Mouse (Mus musculus) erythroid progenitor cell, adult 5-6 weeks (primary cell): ENCODE measurements around the gene Oat. TPM values are rescaled to one million over a fixed set of nuclear protein-coding genes. Genes with fewer than 3 reads are reported as not detected.
A peak's percentile ranks its signal among the peaks of the same experiment; 100 is the strongest.

Experiments
- ATAC-seq: replicated peaks from 2 replicates; pipeline ENCODE4 v1.8.0; 2016; ENCODE audit warnings: moderate number of reproducible peaks, mild to moderate bottlenecking, moderate TSS enrichment, inconsistent platforms; ENCODE audit not compliant: poor library complexity, low FRiP score, severe bottlenecking
- total RNA-seq, 2 experiments: library from RNA; stranded (forward) in 1 of 2; stranded (reverse) in 1 of 2; fragments of 150-400 nt in 1 of 2; fragments of 186-747, 209-891 nt in 1 of 2; gene quantifications; 2 replicates each; pipeline versions ENCODE4 v1.2.3 to v1.2.4; 2015 to 2017; ENCODE audit warnings: low replicate concordance in 2 of 2

Gene Oat
- total RNA-seq (2015; ENCODE audit: low replicate concordance) (20.9 and 22.2 TPM in 2 replicates), total RNA-seq (2017; ENCODE audit: low replicate concordance) (18.5 and 23.5 TPM in 2 replicates)

DNA sequence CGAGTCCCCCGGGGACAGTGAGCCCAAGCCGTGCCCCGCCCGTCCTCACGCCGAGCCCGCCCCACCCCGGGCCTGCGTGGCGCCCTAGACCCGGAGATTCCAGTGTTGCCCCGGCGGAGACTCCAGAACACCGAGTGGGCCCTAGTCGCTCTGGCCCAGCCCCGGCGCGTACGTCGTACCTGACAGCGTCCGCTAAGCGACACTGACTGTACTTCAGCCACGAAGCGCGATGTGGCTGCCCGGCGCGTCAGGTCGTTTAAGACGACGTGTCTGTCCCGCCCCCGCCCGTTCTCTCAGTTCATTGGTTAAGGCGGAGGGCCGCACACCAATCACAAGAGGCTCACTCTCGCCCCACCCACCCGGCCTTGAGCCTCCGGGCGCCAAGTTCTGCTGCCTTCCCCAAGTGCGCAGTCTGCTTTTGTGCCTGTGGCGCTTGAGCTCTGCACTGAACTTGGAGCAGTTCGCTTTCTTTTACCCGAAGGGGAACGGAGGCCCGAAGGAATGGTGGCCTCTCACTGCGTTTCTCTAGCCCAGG, at the start of gene Oat:
Gene Oat, minus strand, starts transcription at position 283 of the 535 bp plus-strand sequence.
- ATAC-seq: peak; percentile 95

- no peak for ATAC-seq
Measured at GRCm38 (mm10) chr7:132624161-132624560, 48.0 kb upstream of the Oat start.

GRCm38 (mm10) chr7:132619975-132620918, 44.0 kb upstream of the Oat start:
- 0 out of 2 replicates have a peak, but pooled peaks have one; percentile 19 for ATAC-seq

DNA sequence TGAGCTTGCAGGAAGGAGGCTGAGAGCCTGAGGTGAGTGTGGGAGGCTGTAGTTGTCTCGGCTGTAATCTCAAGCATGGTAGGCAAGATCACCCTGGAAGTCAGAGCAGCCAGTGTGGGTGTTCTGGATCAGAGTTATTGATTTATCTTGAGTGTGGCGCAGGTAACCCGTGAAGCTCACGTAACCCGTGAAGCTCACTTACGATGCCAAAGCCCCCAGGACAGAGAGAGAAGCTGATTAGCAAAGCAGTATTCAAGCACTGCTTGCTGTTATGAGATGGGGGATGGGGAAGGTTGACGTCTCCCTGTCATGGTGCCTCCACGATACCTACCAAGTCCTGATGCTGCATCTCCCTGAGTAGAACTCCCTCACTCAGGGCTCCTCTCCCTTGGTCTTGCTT, 43.4 kb upstream of the Oat start:
- no peak for ATAC-seq

- ATAC-seq: no peak
Measured at GRCm38 (mm10) chr7:132617021-132617564, 40.9 kb upstream of the Oat start.

GRCm38 (mm10) chr7:132616391-132616790, 40.2 kb upstream of the Oat start:
- ATAC-seq: no peak

GRCm38 (mm10) chr7:132615346-132615745, 39.1 kb upstream of the Oat start:
- ATAC-seq: no peak

- no peak for ATAC-seq
Measured at GRCm38 (mm10) chr7:132611530-132611929, 35.3 kb upstream of the Oat start.

GRCm38 (mm10) chr7:132610468-132611318, 34.5 kb upstream of the Oat start, which contains the start of gene Lhpp:
TSS of gene Lhpp (plus strand) at chr7:132610638.
- peak; percentile 92 for ATAC-seq

DNA sequence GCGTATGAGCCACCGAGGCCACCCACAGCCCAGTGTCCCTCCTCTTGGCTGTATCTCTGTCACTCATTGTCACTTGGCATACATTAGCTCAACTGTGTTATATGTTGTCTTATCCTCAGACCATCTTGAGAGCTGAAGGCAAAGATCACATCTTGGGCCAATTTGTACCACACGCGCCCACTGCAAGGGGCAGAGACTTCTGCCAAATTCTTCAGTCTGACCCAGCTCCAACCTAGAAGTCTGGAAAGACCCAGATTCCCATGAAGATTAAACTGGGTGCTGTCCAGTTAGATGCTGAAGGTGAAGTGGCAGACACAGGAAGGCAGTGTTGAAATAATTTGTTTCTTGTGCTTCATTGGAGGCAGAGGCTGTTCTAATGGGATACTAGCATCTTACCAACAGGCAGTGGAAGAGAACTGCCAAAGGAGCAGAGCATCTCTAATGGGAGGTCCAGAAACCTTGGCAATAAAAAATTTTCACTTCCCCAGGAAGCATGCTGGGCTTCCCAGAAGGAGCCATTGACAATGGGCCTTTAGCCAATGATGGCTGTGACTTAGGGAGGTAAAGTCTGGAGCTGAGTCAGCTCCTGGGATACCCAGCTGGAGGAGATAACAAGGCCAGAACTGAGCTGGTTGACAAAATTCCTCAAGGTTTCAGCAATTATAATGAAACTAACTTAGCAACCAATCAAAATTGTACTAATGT, 32.3 kb upstream of the Oat start:
- ATAC-seq: no peak

GRCm38 (mm10) chr7:132605689-132606088, 29.5 kb upstream of the Oat start:
- no peak for ATAC-seq

DNA sequence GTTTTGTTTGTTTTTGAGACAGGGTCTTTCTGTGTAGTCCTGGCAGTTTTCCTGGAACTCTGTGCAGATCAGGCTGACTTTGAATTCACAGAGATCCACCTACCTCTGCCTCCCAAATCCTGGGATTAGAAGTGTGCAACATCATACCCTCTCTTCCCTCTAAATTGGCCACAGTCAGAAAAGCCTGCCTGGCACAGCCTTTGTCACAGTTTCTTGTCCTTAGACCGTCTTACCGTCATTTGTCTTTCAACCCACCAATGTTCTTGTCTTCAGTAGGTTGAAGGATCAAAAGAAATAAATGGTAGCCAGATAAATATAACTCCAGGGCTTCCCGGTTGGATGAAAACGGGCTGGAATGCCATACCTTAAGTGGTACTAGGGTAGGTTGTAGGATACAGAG, 28.5 kb upstream of the Oat start:
- ATAC-seq: no peak

- no peak for ATAC-seq
Measured at GRCm38 (mm10) chr7:132600926-132601325, 24.7 kb upstream of the Oat start.

DNA sequence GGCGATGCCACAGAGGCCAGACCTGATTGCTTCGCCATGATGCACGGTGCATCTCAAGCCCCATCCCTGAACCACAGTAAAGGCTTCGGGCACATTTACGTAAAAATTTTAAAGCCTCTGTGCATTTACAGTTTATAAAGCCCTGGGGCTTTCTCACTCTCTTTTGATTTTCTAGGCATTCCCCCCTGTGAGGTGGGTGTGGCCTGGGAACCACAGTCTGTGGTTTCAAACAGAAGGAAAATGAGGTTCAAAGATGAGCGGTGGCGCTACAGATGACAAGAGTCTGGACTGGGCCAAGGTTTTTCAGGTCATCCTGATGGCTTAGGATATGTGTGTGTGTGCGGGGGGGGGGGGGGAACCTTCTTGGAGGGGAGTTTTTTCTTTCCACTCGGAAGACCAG, 23.8 kb upstream of the Oat start:
- ATAC-seq: no peak

- no peak for ATAC-seq
Measured at GRCm38 (mm10) chr7:132599071-132599975, 23.1 kb upstream of the Oat start, which contains the start of gene Nkx1-2. TSS of gene Nkx1-2 (minus strand) at chr7:132599637.

DNA sequence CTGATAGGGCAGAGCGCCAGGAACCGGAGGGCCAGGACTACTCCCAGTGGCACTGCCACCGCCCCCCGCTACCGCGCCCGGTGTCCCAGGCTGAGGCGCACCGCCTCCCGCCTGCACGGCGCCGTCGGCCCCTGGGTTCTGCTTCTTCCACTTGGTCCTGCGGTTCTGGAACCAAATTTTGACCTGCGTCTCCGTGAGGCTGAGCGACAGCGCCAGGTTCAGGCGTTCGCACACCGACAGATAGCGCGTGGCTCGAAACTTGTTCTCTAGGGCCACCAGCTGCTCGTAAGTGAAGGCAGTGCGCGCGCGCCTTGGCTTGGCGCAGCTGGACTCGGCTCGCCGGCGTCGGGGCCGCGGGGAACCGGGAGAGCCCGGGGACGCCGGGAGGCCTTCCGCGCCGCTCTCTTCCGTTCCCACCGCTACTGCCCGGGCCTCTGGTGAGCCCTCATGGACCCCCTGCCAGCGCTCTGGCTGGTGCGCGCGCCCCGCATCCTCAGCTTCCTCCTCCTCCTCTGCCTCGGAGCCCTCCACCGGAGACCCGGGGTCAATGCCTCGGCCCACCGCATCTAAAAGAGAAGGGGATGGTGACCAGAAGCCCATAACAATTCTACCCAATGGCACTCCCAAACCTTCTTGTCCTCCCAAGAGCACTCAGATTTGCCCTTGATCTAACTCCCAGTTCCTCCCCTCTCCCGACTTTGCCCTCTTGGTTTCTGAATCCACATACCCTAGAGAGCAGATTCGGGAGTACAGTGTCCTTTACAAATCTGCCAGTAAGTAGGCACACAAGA, 21.2 kb upstream of the Oat start:
- ATAC-seq: no peak

- ATAC-seq: no peak
Measured at GRCm38 (mm10) chr7:132596557-132597250, 20.5 kb upstream of the Oat start.
